Comparison of ENCODE assay signal across 21 mouse cellular contexts in the genomic region with DNA sequence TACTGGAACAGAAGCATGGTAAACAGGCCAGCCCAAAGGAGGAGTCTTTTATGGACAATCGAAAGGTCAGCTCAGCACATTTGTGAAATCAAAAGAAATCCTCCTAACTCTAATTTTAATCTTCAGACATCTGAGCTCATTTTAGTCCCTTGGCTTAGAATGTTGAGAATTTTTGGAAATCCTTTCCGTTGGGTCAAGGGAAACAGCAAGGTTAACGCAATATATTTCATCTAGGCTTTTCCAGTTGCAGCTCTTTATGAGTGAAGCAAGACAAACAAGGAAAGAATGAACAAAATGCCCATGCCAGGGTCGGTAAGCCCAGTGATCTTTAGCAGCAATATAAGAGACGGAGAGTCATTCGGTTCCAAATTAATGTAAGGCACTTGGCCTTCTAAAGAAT.
"Had no signal": no experiment of that assay in that cellular context is flagged by ENCODE, and none has a peak within 500 bp of the region (broad histone marks: within the 10 kb centered on the region; RNA-seq: fewer than 3 reads in every experiment).

No protein-coding gene starts in this region.

- H3K4me1 ChIP-seq: midbrain, embryonic 13.5 days; neural tube, embryonic 15.5 days; stomach, embryonic 15.5 days had no signal

- H3K4me2 ChIP-seq: lung, embryonic 15.5 days; midbrain, embryonic 11.5 days; midbrain, embryonic 13.5 days; neural tube, embryonic 13.5 days; neural tube, embryonic 15.5 days; stomach, embryonic 15.5 days had no signal

- H3K36me3 ChIP-seq: lung, embryonic 15.5 days; midbrain, embryonic 13.5 days; neural tube, embryonic 13.5 days; neural tube, embryonic 15.5 days; stomach, embryonic 15.5 days had no signal

- H3K27me3 ChIP-seq: lung, embryonic 15.5 days; megakaryocyte, embryonic 14.5 days; midbrain, embryonic 13.5 days; neural tube, embryonic 13.5 days; neural tube, embryonic 15.5 days; stomach, embryonic 15.5 days had no signal

- ATAC-seq: liver, postnatal 0 days; midbrain, embryonic 13.5 days; midbrain, embryonic 16.5 days had no signal

- DNase-seq: liver, postnatal 0 days; lung, adult 2 months; lung, postnatal 14 days; lung, postnatal 36 days; retina, postnatal 1 day; right cerebral cortex, adult 18-20 months; right cerebral cortex, postnatal 25 days; right cerebral cortex, postnatal 4 days; thymus, adult 18-20 months; thymus, postnatal 14 days; thymus, postnatal 36 days had no signal

- H3K9ac ChIP-seq: liver, postnatal 0 days; lung, embryonic 15.5 days; midbrain, embryonic 13.5 days; neural tube, embryonic 13.5 days; neural tube, embryonic 15.5 days; stomach, embryonic 15.5 days had no signal

- H3K27ac ChIP-seq: lung, embryonic 15.5 days; macrophage; midbrain, embryonic 13.5 days; neural tube, embryonic 13.5 days; neural tube, embryonic 15.5 days; stomach, embryonic 15.5 days had no signal

- H3K9me3 ChIP-seq: lung, embryonic 15.5 days; megakaryocyte, embryonic 14.5 days; midbrain, embryonic 13.5 days; neural tube, embryonic 13.5 days; neural tube, embryonic 15.5 days; stomach, embryonic 15.5 days had no signal

- H3K4me3 ChIP-seq: lung, embryonic 15.5 days; megakaryocyte, embryonic 14.5 days; midbrain, embryonic 13.5 days; myocyte; neural tube, embryonic 13.5 days; neural tube, embryonic 15.5 days; stomach, embryonic 15.5 days had no signal
